Mouse (Mus musculus): ENCODE data around the gene Oxnad1. TPM values are rescaled to one million over a fixed set of nuclear protein-coding genes. Genes with fewer than 3 reads are reported as not detected.

The Oxnad1 gene
- total and polyA plus RNA-seq, 3 experiments: 49.5 to 54.9 (median 53.9) TPM

- intact Hi-C loops (cut with DNase I): no loop called here
- TF ChIP-seq CTCF (IDR thresholded peaks at IDR 0.05): no peak
- TF ChIP-seq EP300 (IDR thresholded peaks at IDR 0.05; ENCODE audit: insufficient read depth, low read depth, low read length): 0 out of 2 replicates have a peak, but pooled peaks have one; percentile 15
- 71% methylated on average over 4 of the region's 4 CpGs for WGBS
Measured at GRCm38 (mm10) chr14:32091124-32091523, 6.0 kb downstream of the Oxnad1 start.

GRCm38 (mm10) chr14:32091704-32092103 lies 6.5 kb downstream of the Oxnad1 start:
- 89% methylated on average over 4 of the region's 4 CpGs for WGBS
- intact Hi-C loops (cut with DNase I): no loop called here

More at GRCm38 (mm10) chr14:32091124-32091523, 6.0 kb downstream of the Oxnad1 start:
- no peak overlapping the region for H3K27ac ChIP-seq
- peaks cover 9% of the 10 kb centered on the region for H3K36me3 ChIP-seq (ENCODE audit: control insufficient read depth, insufficient read depth, low read length)
- no peaks in the 10 kb centered on the region for H3K27me3 ChIP-seq (ENCODE audit: control insufficient read depth, insufficient read depth, low read length)
- H3K79me2 ChIP-seq (replicated peaks; ENCODE audit: control insufficient read depth, insufficient read depth, low read length): peaks cover 2% of the 10 kb centered on the region; the same call in 1 of the 2 replicates
- DNase-seq: peak in 1 of 2 experiments; percentile 40
- H3K4me1 ChIP-seq (ENCODE audit: control insufficient read depth, insufficient read depth, low read length): peaks cover 6% of the 10 kb centered on the region
- no peak overlapping the region for H3K4me3 ChIP-seq
- H3K9ac ChIP-seq (ENCODE audit: low read depth, low read length): no peak overlapping the region

GRCm38 (mm10) chr14:32093018-32093417 lies 7.8 kb downstream of the Oxnad1 start:
- TF ChIP-seq EP300 (IDR thresholded peaks at IDR 0.05; ENCODE audit: insufficient read depth, low read depth, low read length): no peak
- TF ChIP-seq POLR2A (IDR thresholded peaks at IDR 0.05; ENCODE audit: insufficient read depth, low read depth, low read length): no peak
- TF ChIP-seq CTCF (IDR thresholded peaks at IDR 0.05): no peak
- DNase-seq: no peak
- WGBS: 31% methylated on average over 1 of the region's 1 CpGs
- Histone ChIP-seq H3K4me1 (ENCODE audit: control insufficient read depth, insufficient read depth, low read length) (peaks cover 5% of the 10 kb centered on the region), H3K27me3 (ENCODE audit: control insufficient read depth, insufficient read depth, low read length) (no peaks in the 10 kb centered on the region), H3K36me3 (ENCODE audit: control insufficient read depth, insufficient read depth, low read length) (peaks cover 9% of the 10 kb centered on the region), H3K4me3 (no peak overlapping the region), H3K27ac (no peak overlapping the region; the same call in 1 of the 2 replicates), H3K79me2 (replicated peaks; ENCODE audit: control insufficient read depth, insufficient read depth, low read length) (peaks cover 2% of the 10 kb centered on the region; the same call in 1 of the 2 replicates), H3K9ac (ENCODE audit: low read depth, low read length) (no peak overlapping the region)
- intact Hi-C loops (cut with DNase I): no loop called here

More at GRCm38 (mm10) chr14:32091704-32092103, 6.5 kb downstream of the Oxnad1 start:
- Histone ChIP-seq H3K4me1 (ENCODE audit: control insufficient read depth, insufficient read depth, low read length) (peaks cover 5% of the 10 kb centered on the region), H3K79me2 (replicated peaks; ENCODE audit: control insufficient read depth, insufficient read depth, low read length) (peaks cover 2% of the 10 kb centered on the region; the same call in 1 of the 2 replicates), H3K9ac (ENCODE audit: low read depth, low read length) (no peak overlapping the region), H3K4me3 (no peak overlapping the region), H3K36me3 (ENCODE audit: control insufficient read depth, insufficient read depth, low read length) (peaks cover 9% of the 10 kb centered on the region), H3K27me3 (ENCODE audit: control insufficient read depth, insufficient read depth, low read length) (no peaks in the 10 kb centered on the region), H3K27ac (no peak overlapping the region)
- TF ChIP-seq CTCF (IDR thresholded peaks at IDR 0.05): no peak
- no peak for TF ChIP-seq POLR2A (IDR thresholded peaks at IDR 0.05; ENCODE audit: insufficient read depth, low read depth, low read length)
- no peak for TF ChIP-seq EP300 (IDR thresholded peaks at IDR 0.05; ENCODE audit: insufficient read depth, low read depth, low read length)
- no peak for DNase-seq

- no peak overlapping the region for H3K4me3 ChIP-seq
- H3K79me2 ChIP-seq (replicated peaks; ENCODE audit: control insufficient read depth, insufficient read depth, low read length): peaks cover 2% of the 10 kb centered on the region; the same call in 1 of the 2 replicates
- H3K27ac ChIP-seq: no peak overlapping the region; the same call in 1 of the 2 replicates
- peaks cover 5% of the 10 kb centered on the region for H3K4me1 ChIP-seq (ENCODE audit: control insufficient read depth, insufficient read depth, low read length)
- intact Hi-C loops (cut with DNase I): no loop called here
- TF ChIP-seq POLR2A (IDR thresholded peaks at IDR 0.05; ENCODE audit: insufficient read depth, low read depth, low read length) (no peak), CTCF (IDR thresholded peaks at IDR 0.05) (no peak), EP300 (IDR thresholded peaks at IDR 0.05; ENCODE audit: insufficient read depth, low read depth, low read length) (no peak)
- peaks cover 9% of the 10 kb centered on the region for H3K36me3 ChIP-seq (ENCODE audit: control insufficient read depth, insufficient read depth, low read length)
- DNase-seq: peak in 1 of 2 experiments; percentile 30
- 0 out of 2 replicates have a peak overlapping the region, but pooled peaks have one; percentile 40 for H3K9ac ChIP-seq (ENCODE audit: low read depth, low read length)
- 30% methylated on average over 11 of the region's 11 CpGs for WGBS
- H3K27me3 ChIP-seq (ENCODE audit: control insufficient read depth, insufficient read depth, low read length): no peaks in the 10 kb centered on the region
Measured at GRCm38 (mm10) chr14:32093500-32094117, 8.4 kb downstream of the Oxnad1 start.

- TF ChIP-seq CTCF (IDR thresholded peaks at IDR 0.05): no peak
- no peak for TF ChIP-seq POLR2A (IDR thresholded peaks at IDR 0.05; ENCODE audit: insufficient read depth, low read depth, low read length)
- no peak for TF ChIP-seq EP300 (IDR thresholded peaks at IDR 0.05; ENCODE audit: insufficient read depth, low read depth, low read length)
- Histone ChIP-seq H3K4me1 (ENCODE audit: control insufficient read depth, insufficient read depth, low read length) (peaks cover 5% of the 10 kb centered on the region), H3K27me3 (ENCODE audit: control insufficient read depth, insufficient read depth, low read length) (no peaks in the 10 kb centered on the region), H3K4me3 (no peak overlapping the region), H3K79me2 (replicated peaks; ENCODE audit: control insufficient read depth, insufficient read depth, low read length) (no peaks in the 10 kb centered on the region), H3K36me3 (ENCODE audit: control insufficient read depth, insufficient read depth, low read length) (peaks cover 9% of the 10 kb centered on the region), H3K27ac (no peak overlapping the region), H3K9ac (ENCODE audit: low read depth, low read length) (no peak overlapping the region)
- DNase-seq: no peak
- intact Hi-C loops (cut with DNase I): no loop called here
- 90% methylated on average over 5 of the region's 5 CpGs for WGBS
Measured at GRCm38 (mm10) chr14:32095646-32096045, 10.5 kb downstream of the Oxnad1 start.

DNA sequence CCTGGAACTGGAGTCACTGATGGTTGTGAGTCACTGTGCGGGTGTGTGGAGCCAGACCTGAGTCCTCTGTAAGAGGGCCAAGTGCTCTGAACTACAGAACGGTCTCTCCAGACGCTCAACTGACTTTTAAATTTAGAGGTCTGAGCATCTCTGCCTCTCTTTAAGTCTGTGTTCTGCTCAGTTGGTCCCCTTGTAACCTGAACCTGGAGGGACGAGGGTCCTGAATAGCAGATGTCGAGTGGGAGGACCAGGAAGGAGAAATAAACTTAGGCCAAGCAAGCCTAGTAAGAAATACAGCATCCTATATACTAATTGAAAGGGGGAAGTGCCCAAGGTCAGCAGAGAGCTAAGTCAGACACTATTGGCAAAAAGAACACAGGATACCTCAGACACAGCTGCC lies 11.6 kb downstream of the Oxnad1 start:
- H3K4me3 ChIP-seq: no peak overlapping the region
- no peak overlapping the region for H3K9ac ChIP-seq (ENCODE audit: low read depth, low read length)
- H3K36me3 ChIP-seq (ENCODE audit: control insufficient read depth, insufficient read depth, low read length): peaks cover 9% of the 10 kb centered on the region
- peaks cover 3% of the 10 kb centered on the region for H3K4me1 ChIP-seq (ENCODE audit: control insufficient read depth, insufficient read depth, low read length)
- DNase-seq: no peak
- no peak overlapping the region for H3K27ac ChIP-seq
- 85% methylated on average over 5 of the region's 5 CpGs for WGBS
- no peaks in the 10 kb centered on the region for H3K27me3 ChIP-seq (ENCODE audit: control insufficient read depth, insufficient read depth, low read length)
- no peaks in the 10 kb centered on the region for H3K79me2 ChIP-seq (replicated peaks; ENCODE audit: control insufficient read depth, insufficient read depth, low read length)
- intact Hi-C loops (cut with DNase I): no loop called here
- TF ChIP-seq POLR2A (IDR thresholded peaks at IDR 0.05; ENCODE audit: insufficient read depth, low read depth, low read length): no peak
- TF ChIP-seq CTCF (IDR thresholded peaks at IDR 0.05): no peak
- TF ChIP-seq EP300 (IDR thresholded peaks at IDR 0.05; ENCODE audit: insufficient read depth, low read depth, low read length): no peak
